Comparison of ENCODE assay signal across 8 mouse cellular contexts in genomic region chr3:108911548-108912413, GRCm38 (mm10). TPM values are rescaled to one million over a fixed set of nuclear protein-coding genes. Genes with fewer than 3 reads are reported as not detected.
A peak's percentile ranks its signal among the peaks of the same experiment; 100 is the strongest.
DNase-seq lines count a peak whose midpoint lies in the region; ATAC-seq lines count a peak whose summit lies in the region.

Gene Prpf38b, minus strand, starts transcription at chr3:108911727.

- no peaks in the 10 kb centered on the region for H3K36me3 ChIP-seq in hindbrain, embryonic 16.5 days (ENCODE audit: control insufficient read depth, insufficient read depth, low read length)
- peaks cover 15% of the 10 kb centered on the region for H3K36me3 ChIP-seq in macrophage (ENCODE audit: inconsistent target)

- peaks cover 43% of the 10 kb centered on the region for H3K79me2 ChIP-seq in macrophage (ENCODE audit: inconsistent target)

- ATAC-seq in hindbrain, embryonic 16.5 days, result peak; percentile 99

- peak within 1 kb of the TSS; percentile 95 for H3K27ac ChIP-seq in hindbrain, embryonic 16.5 days (ENCODE audit: low read depth, low read length)
- H3K27ac ChIP-seq in macrophage, result peak within 1 kb of the TSS; percentile 87

- H3K9ac ChIP-seq in hindbrain, embryonic 16.5 days (ENCODE audit: low read depth, low read length), result peak within 1 kb of the TSS; percentile 92

- no peaks in the 10 kb centered on the region for H3K9me3 ChIP-seq in hindbrain, embryonic 16.5 days (ENCODE audit: control insufficient read depth, low read length)

- 1% methylated on average over 51 of the region's 53 CpGs for WGBS in hindbrain, embryonic 16.5 days
- WGBS in macrophage (ENCODE audit: missing documents), result under 1% methylated on average over 53 of the region's 53 CpGs

- peak within 1 kb of the TSS; percentile 98 for H3K4me3 ChIP-seq in hindbrain, embryonic 16.5 days (ENCODE audit: low read length)
- H3K4me3 ChIP-seq in macrophage (ENCODE audit: inconsistent target), result peak within 1 kb of the TSS; percentile 96

- DNase-seq in WW6 (ENCODE audit: low read depth, low spot score), result peak; percentile 84
- DNase-seq in cerebellum, postnatal 4 days (ENCODE audit: low spot score in 2 of 2), result peak; percentile 83 to 93
- DNase-seq in gastrocnemius, adult 18-20 months (ENCODE audit: low spot score), result peak; percentile 95
- DNase-seq in left cerebral cortex, adult 18-20 months (ENCODE audit: low spot score in 2 of 2), result peak; percentile 95 to 97
- DNase-seq in right cerebral cortex, adult 18-20 months, result peak; percentile 97
- DNase-seq in urinary bladder, postnatal 10 days (ENCODE audit: low spot score), result peak; percentile 85

- peak within 1 kb of the TSS; percentile 84 for H3K4me2 ChIP-seq in hindbrain, embryonic 16.5 days (ENCODE audit: low read length)

- H3K4me1 ChIP-seq in hindbrain, embryonic 16.5 days (ENCODE audit: control insufficient read depth, insufficient read depth, low read depth, low read length), result peaks cover 19% of the 10 kb centered on the region

- no peaks in the 10 kb centered on the region for H3K27me3 ChIP-seq in hindbrain, embryonic 16.5 days (replicated peaks; ENCODE audit: control insufficient read depth, insufficient read depth, low read length)

RNA-seq across cellular contexts. Expression of gene Prpf38b, which starts in this region (rescaled TPM):
- total RNA-seq in gastrocnemius, adult 18-20 months (2021), result 10 to 100 TPM; 12.7 to 17.3 TPM
- 48.9 and 50.6 TPM in 2 replicates for polyA plus RNA-seq in hindbrain, embryonic 16.5 days (2015; fragmentation: Nextera tagmentation; extraction: Ambion mirVana)
- 10 to 100 TPM; 40.2 to 43.5 TPM for total RNA-seq in left cerebral cortex, adult 18-20 months (2021)
- total RNA-seq in macrophage (2018; cell fraction: chromatin; rRNA removed), result 100 to 1,000 TPM; 289 to 988 (median 649) TPM
- total RNA-seq in macrophage (2018; cell fraction: cytosol; rRNA removed), result 10 to 100 TPM; 30.2 to 95.1 (median 47.8) TPM
- 100 to 1,000 TPM; 218 to 605 (median 372) TPM for total RNA-seq in macrophage (2018; cell fraction: nucleus; rRNA removed)
- polyA plus RNA-seq in macrophage (2018), result 42.7 to 154 TPM (median 82.2 TPM) in 3 replicates

Comparison
In these comparisons a context has a peak if more than half of its experiments do, and no peak if none do; other contexts are left out.
1. Peak in every context shown above with its lines: DNase-seq, ATAC-seq, H3K4me3 ChIP-seq and H3K27ac ChIP-seq.